Mouse (Mus musculus) ES-E14 (cell line): Measurements from ENCODE around the gene Smad1.

Experiments used
- CHD2 ChIP-seq: IDR thresholded peaks from 2 replicates; pipeline ENCODE4 v1.6.1; 2014; ENCODE audit warnings: mild to moderate bottlenecking, low read depth, low read length, inconsistent platforms
- HCFC1 ChIP-seq: IDR thresholded peaks from 2 replicates; pipeline ENCODE4 v1.6.1; 2012; ENCODE audit warnings: low read length, inconsistent platforms, borderline replicate concordance; ENCODE audit not compliant: insufficient read depth
- ZNF384 ChIP-seq: IDR thresholded peaks from 2 replicates; pipeline ENCODE4 v1.6.1; 2012; ENCODE audit warnings: low read depth, low read length, inconsistent platforms

- TF ChIP-seq ZNF384 (0 out of 2 replicates have a peak, but pooled peaks have one; percentile 35), HCFC1 (no peak), CHD2 (no peak)
Observed at GRCm38 (mm10) chr8:79295276-79296105, 103.8 kb downstream of the Smad1 start.
